Mouse (Mus musculus) liver, embryonic 11.5 days (tissue): ENCODE measurements around the gene Ghdc. TPM values are rescaled to one million over a fixed set of nuclear protein-coding genes. Genes with fewer than 3 reads are reported as not detected.
"Not testable (repeated sequence)": the region's sequence is repeated elsewhere in the genome, so short reads cannot be mapped to it uniquely, and the experiment has no call there.

Source experiments
- ATAC-seq: fragments of 200-750 bp; cut with Nextera tagmentation; replicated peaks from 2 replicates; pipeline ENCODE4 v1.8.0; 2017; ENCODE audit warnings: moderate number of reproducible peaks, mild to moderate bottlenecking, moderate TSS enrichment, moderate library complexity; ENCODE audit not compliant: low FRiP score
- DNase-seq: peaks from one replicate; pipeline ENCODE4 v3.0.0-alpha.2; 2017; ENCODE audit warnings: low spot score
- H3K27ac ChIP-seq: fragments of 300-500 bp; sonication (generic); 2 replicates; pipeline ENCODE4 v1.5.1; 2014; ENCODE audit warnings: mild to moderate bottlenecking, low read depth, low read length, control low read depth
- H3K27me3 ChIP-seq: fragments of 300-500 bp; sonication (generic); replicated peaks from 2 replicates; pipeline ENCODE4 v1.6.1; 2014; ENCODE audit warnings: low read length, mixed read lengths; ENCODE audit not compliant: control insufficient read depth, insufficient read depth
- H3K36me3 ChIP-seq: fragments of 300-500 bp; sonication (generic); 2 replicates; pipeline ENCODE4 v1.6.1; 2014; ENCODE audit warnings: mild to moderate bottlenecking, low read length, moderate library complexity, mixed read lengths; ENCODE audit not compliant: control insufficient read depth, insufficient read depth
- H3K4me1 ChIP-seq: fragments of 300-500 bp; sonication (generic); replicated peaks from 2 replicates; pipeline ENCODE4 v1.6.1; 2014; ENCODE audit warnings: low read length, mixed read lengths; ENCODE audit not compliant: control insufficient read depth, insufficient read depth
- H3K4me2 ChIP-seq: fragments of 300-500 bp; sonication (generic); 2 replicates; pipeline ENCODE4 v1.6.1; 2014; ENCODE audit warnings: mild to moderate bottlenecking, control low read depth, moderate library complexity
- H3K4me3 ChIP-seq: fragments of 300-500 bp; sonication (generic); 2 replicates; pipeline ENCODE4 v1.5.1; 2014; ENCODE audit warnings: low read depth, low read length, control low read depth
- H3K9ac ChIP-seq: fragments of 300-500 bp; sonication (generic); 2 replicates; pipeline ENCODE4 v1.6.1; 2014; ENCODE audit warnings: low read depth, low read length, control low read depth
- H3K9me3 ChIP-seq: fragments of 300-500 bp; sonication (generic); 2 replicates; pipeline ENCODE4 v1.6.1; 2016; ENCODE audit warnings: low read length, inconsistent platforms, mixed read lengths; ENCODE audit not compliant: control insufficient read depth
- WGBS: fragments of 180-500 bp; shearing (Covaris S2); extraction: QIAGEN DNeasy Blood & Tissue Kit; methylation state at CpG from one replicate; pipeline ENCODE4 v1.1.7; 2014; 5-methylcytosine and 5-hydroxymethylcytosine counted together
- polyA plus RNA-seq: library from polyadenylated mRNA; unstranded; fragments of >200 nt; fragmentation: Nextera tagmentation; extraction: Ambion mirVana; gene quantifications from 2 replicates; pipeline ENCODE4 v1.2.1, GENCODE M21; 2014

Gene Ghdc
- polyA plus RNA-seq, 1 experiment from 2014 or later: 3.1 TPM

- WGBS: 57% methylated on average over 2 of the region's 2 CpGs
- ATAC-seq (no peak), DNase-seq (no peak)
- Histone ChIP-seq H3K27me3 (no peaks in the 10 kb centered on the region), H3K4me3 (no peak overlapping the region), H3K27ac (no peak overlapping the region), H3K4me2 (no peak overlapping the region), H3K36me3 (peaks cover 26% of the 10 kb centered on the region), H3K9ac (no peak overlapping the region), H3K9me3 (no peaks in the 10 kb centered on the region), H3K4me1 (no peaks in the 10 kb centered on the region)
Measured at GRCm38 (mm10) chr11:100791457-100792049, 20.8 kb upstream of the Ghdc start.

- not testable (repeated sequence) for ATAC-seq, H3K27ac ChIP-seq, H3K9ac ChIP-seq, H3K9me3 ChIP-seq, DNase-seq, H3K4me2 ChIP-seq, H3K4me1 ChIP-seq, H3K4me3 ChIP-seq, H3K27me3 ChIP-seq
- 93% methylated on average over 9 of the region's 9 CpGs for WGBS
- peaks cover 27% of the 10 kb centered on the region for H3K36me3 ChIP-seq
Measured at GRCm38 (mm10) chr11:100790644-100791043, 19.9 kb upstream of the Ghdc start.

- no peak overlapping the region for H3K4me2 ChIP-seq
- ATAC-seq (no peak), DNase-seq (no peak)
- H3K36me3 ChIP-seq: peaks cover 28% of the 10 kb centered on the region
- H3K4me3 ChIP-seq: no peak overlapping the region
- H3K4me1 ChIP-seq: no peaks in the 10 kb centered on the region
- no peaks in the 10 kb centered on the region for H3K27me3 ChIP-seq
- no peak overlapping the region for H3K9ac ChIP-seq
- 85% methylated on average over 3 of the region's 3 CpGs for WGBS
- H3K9me3 ChIP-seq: no peaks in the 10 kb centered on the region
- no peak overlapping the region for H3K27ac ChIP-seq
Measured at GRCm38 (mm10) chr11:100789702-100790101, 18.9 kb upstream of the Ghdc start.

- peaks cover 33% of the 10 kb centered on the region for H3K36me3 ChIP-seq
- H3K9ac ChIP-seq: no peak overlapping the region
- H3K9me3 ChIP-seq: no peaks in the 10 kb centered on the region
- no peak for DNase-seq
- 96% methylated on average over 2 of the region's 2 CpGs for WGBS
- ATAC-seq: no peak
- no peaks in the 10 kb centered on the region for H3K27me3 ChIP-seq
- 0 out of 2 replicates have a peak, but pooled peaks cover 6% of the 10 kb centered on the region for H3K4me1 ChIP-seq
- H3K4me2 ChIP-seq: no peak overlapping the region
- no peak overlapping the region for H3K27ac ChIP-seq
- no peak overlapping the region for H3K4me3 ChIP-seq
Measured at GRCm38 (mm10) chr11:100785774-100786173, 15.0 kb upstream of the Ghdc start.

GRCm38 (mm10) chr11:100784286-100784685, 13.5 kb upstream of the Ghdc start:
- no peak overlapping the region for H3K9ac ChIP-seq

GRCm38 (mm10) chr11:100782568-100782967, 11.8 kb upstream of the Ghdc start:
- Histone ChIP-seq H3K4me1 (0 out of 2 replicates have a peak, but pooled peaks cover 6% of the 10 kb centered on the region), H3K9me3 (no peaks in the 10 kb centered on the region), H3K4me3 (no peak overlapping the region), H3K27ac (no peak overlapping the region), H3K36me3 (peaks cover 31% of the 10 kb centered on the region), H3K4me2 (no peak overlapping the region), H3K27me3 (no peaks in the 10 kb centered on the region), H3K9ac (no peak overlapping the region)
- 88% methylated on average over 13 of the region's 13 CpGs for WGBS
- no peak for DNase-seq
- ATAC-seq: no peak

More at GRCm38 (mm10) chr11:100784286-100784685, 13.5 kb upstream of the Ghdc start:
- Histone ChIP-seq H3K4me2 (no peak overlapping the region), H3K9me3 (no peaks in the 10 kb centered on the region), H3K4me1 (0 out of 2 replicates have a peak, but pooled peaks cover 6% of the 10 kb centered on the region), H3K27ac (no peak overlapping the region), H3K4me3 (no peak overlapping the region), H3K36me3 (peaks cover 38% of the 10 kb centered on the region), H3K27me3 (no peaks in the 10 kb centered on the region)
- DNase-seq (no peak), ATAC-seq (no peak)
- 86% methylated on average over 8 of the region's 8 CpGs for WGBS

GRCm38 (mm10) chr11:100781763-100782475, 11.2 kb upstream of the Ghdc start:
- Histone ChIP-seq H3K9ac (no peak overlapping the region), H3K27ac (no peak overlapping the region), H3K4me1 (0 out of 2 replicates have a peak, but pooled peaks cover 6% of the 10 kb centered on the region), H3K4me3 (no peak overlapping the region), H3K36me3 (peaks cover 24% of the 10 kb centered on the region), H3K4me2 (no peak overlapping the region), H3K27me3 (no peaks in the 10 kb centered on the region), H3K9me3 (no peaks in the 10 kb centered on the region)
- DNase-seq: no peak
- WGBS: 82% methylated on average over 15 of the region's 15 CpGs
- ATAC-seq: no peak

GRCm38 (mm10) chr11:100780247-100780646, 9.5 kb upstream of the Ghdc start:
- Histone ChIP-seq H3K27me3 (no peaks in the 10 kb centered on the region), H3K4me3 (no peak overlapping the region), H3K9ac (no peak overlapping the region), H3K4me2 (no peak overlapping the region), H3K9me3 (no peaks in the 10 kb centered on the region), H3K4me1 (0 out of 2 replicates have a peak, but pooled peaks cover 6% of the 10 kb centered on the region), H3K27ac (no peak overlapping the region), H3K36me3 (peaks cover 18% of the 10 kb centered on the region)
- no peak for DNase-seq
- WGBS: 82% methylated on average over 8 of the region's 8 CpGs
- no peak for ATAC-seq

GRCm38 (mm10) chr11:100778069-100778468, 7.3 kb upstream of the Ghdc start:
- Histone ChIP-seq H3K27ac (no peak overlapping the region), H3K27me3 (no peaks in the 10 kb centered on the region), H3K9me3 (no peaks in the 10 kb centered on the region), H3K4me3 (no peak overlapping the region), H3K36me3 (peaks cover 13% of the 10 kb centered on the region), H3K4me2 (no peak overlapping the region), H3K9ac (no peak overlapping the region), H3K4me1 (0 out of 2 replicates have a peak, but pooled peaks cover 6% of the 10 kb centered on the region)
- DNase-seq: no peak
- ATAC-seq: no peak
- WGBS: 60% methylated on average over 3 of the region's 3 CpGs
